Mouse (Mus musculus): Measurements from ENCODE around the gene Mob3b. TPM values are rescaled to one million over a fixed set of nuclear protein-coding genes. Genes with fewer than 3 reads are reported as not detected.
"Not testable (repeated sequence)": the region's sequence is repeated elsewhere in the genome, so short reads cannot be mapped to it uniquely, and the experiment has no call there.

Gene Mob3b
- total RNA-seq, 2 experiments from 2014 or later: 4.5 to 4.7 TPM

- Histone ChIP-seq H3K27ac (no peak overlapping the region), H3K4me3 (no peak overlapping the region)
- no peak for DNase-seq (ENCODE audit: low spot score in 2 of 2)
- TF ChIP-seq CTCF (conservative IDR thresholded peaks at IDR 0.05): no peak
These were observed 216.2 kb downstream of the Mob3b start for GRCm38 (mm10) chr4:34941046-34941445.

GRCm38 (mm10) chr4:34928386-34928785 lies 228.9 kb downstream of the Mob3b start:
- H3K4me3 ChIP-seq; DNase-seq (ENCODE audit: low spot score in 2 of 2); H3K27ac ChIP-seq: not testable (repeated sequence)

GRCm38 (mm10) chr4:34922177-34922870 lies 235.0 kb downstream of the Mob3b start:
- Histone ChIP-seq H3K27ac (no peak overlapping the region), H3K4me3 (no peak overlapping the region)
- DNase-seq (ENCODE audit: low spot score in 2 of 2): peak; percentile 58 to 62
- peak; percentile 80 for TF ChIP-seq CTCF (conservative IDR thresholded peaks at IDR 0.05)

GRCm38 (mm10) chr4:34917400-34917799 lies 239.9 kb downstream of the Mob3b start:
- no peak for DNase-seq (ENCODE audit: low spot score in 2 of 2)
- H3K27ac ChIP-seq: no peak overlapping the region
- no peak for TF ChIP-seq CTCF (conservative IDR thresholded peaks at IDR 0.05)
- H3K4me3 ChIP-seq: no peak overlapping the region

GRCm38 (mm10) chr4:34912171-34912570 lies 245.1 kb downstream of the Mob3b start:
- H3K27ac ChIP-seq: no peak overlapping the region
- no peak for TF ChIP-seq CTCF (conservative IDR thresholded peaks at IDR 0.05)
- no peak for DNase-seq (ENCODE audit: low spot score in 2 of 2)
- H3K4me3 ChIP-seq: no peak overlapping the region

- H3K27ac ChIP-seq: no peak overlapping the region
- TF ChIP-seq CTCF (conservative IDR thresholded peaks at IDR 0.05): no peak
- no peak for DNase-seq (ENCODE audit: low spot score in 2 of 2)
- H3K4me3 ChIP-seq: no peak overlapping the region
These were observed 245.9 kb downstream of the Mob3b start for GRCm38 (mm10) chr4:34911401-34911800.

GRCm38 (mm10) chr4:34908127-34908526 lies 249.2 kb downstream of the Mob3b start:
- DNase-seq (ENCODE audit: low spot score in 2 of 2): no peak
- TF ChIP-seq CTCF (conservative IDR thresholded peaks at IDR 0.05): no peak
- Histone ChIP-seq H3K4me3 (no peak overlapping the region), H3K27ac (no peak overlapping the region)

GRCm38 (mm10) chr4:34907026-34907425 lies 250.3 kb downstream of the Mob3b start:
- no peak for DNase-seq (ENCODE audit: low spot score in 2 of 2)
- H3K27ac ChIP-seq: no peak overlapping the region
- H3K4me3 ChIP-seq: no peak overlapping the region
- TF ChIP-seq CTCF (conservative IDR thresholded peaks at IDR 0.05): no peak

GRCm38 (mm10) chr4:34906151-34906550 lies 251.1 kb downstream of the Mob3b start:
- no peak overlapping the region for H3K27ac ChIP-seq
- no peak for DNase-seq (ENCODE audit: low spot score in 2 of 2)
- H3K4me3 ChIP-seq: no peak overlapping the region
- TF ChIP-seq CTCF (conservative IDR thresholded peaks at IDR 0.05): no peak

- Histone ChIP-seq H3K4me3 (no peak overlapping the region), H3K27ac (no peak overlapping the region)
- DNase-seq (ENCODE audit: low spot score in 2 of 2): no peak
- TF ChIP-seq CTCF (conservative IDR thresholded peaks at IDR 0.05): peak; percentile 62
These were observed 251.9 kb downstream of the Mob3b start for GRCm38 (mm10) chr4:34905396-34905795.

GRCm38 (mm10) chr4:34901582-34901981 lies 255.7 kb downstream of the Mob3b start:
- not testable (repeated sequence) for DNase-seq (ENCODE audit: low spot score in 2 of 2); H3K4me3 ChIP-seq; H3K27ac ChIP-seq

GRCm38 (mm10) chr4:34901166-34901565 lies 256.1 kb downstream of the Mob3b start:
- no peak for TF ChIP-seq CTCF (conservative IDR thresholded peaks at IDR 0.05)
- Histone ChIP-seq H3K4me3 (no peak overlapping the region), H3K27ac (no peak overlapping the region)
- DNase-seq (ENCODE audit: low spot score in 2 of 2): no peak

GRCm38 (mm10) chr4:34900155-34900554 lies 257.1 kb downstream of the Mob3b start:
- peak; percentile 44 to 66 for DNase-seq (ENCODE audit: low spot score in 2 of 2)

GRCm38 (mm10) chr4:34899322-34899721 lies 258.0 kb downstream of the Mob3b start:
- Histone ChIP-seq H3K27ac (no peak overlapping the region), H3K4me3 (no peak overlapping the region)
- no peak for DNase-seq (ENCODE audit: low spot score in 2 of 2)
- no peak for TF ChIP-seq CTCF (conservative IDR thresholded peaks at IDR 0.05)

More at GRCm38 (mm10) chr4:34900155-34900554, 257.1 kb downstream of the Mob3b start:
- Histone ChIP-seq H3K4me3 (peak overlapping the region; percentile 32), H3K27ac (no peak overlapping the region)
- no peak for TF ChIP-seq CTCF (conservative IDR thresholded peaks at IDR 0.05)

Other genes starting within 250 kb of the Mob3b start
- gene Ifnk, start 5.4 kb downstream of the Mob3b start, total RNA-seq (2021): not detected
- 10 to 100 TPM; 24.7 to 26.0 TPM for gene C9orf72, start 68.7 kb upstream of the Mob3b start, total RNA-seq (2021)